Comparison of ENCODE assay signal across 26 mouse cellular contexts in the genomic region with DNA sequence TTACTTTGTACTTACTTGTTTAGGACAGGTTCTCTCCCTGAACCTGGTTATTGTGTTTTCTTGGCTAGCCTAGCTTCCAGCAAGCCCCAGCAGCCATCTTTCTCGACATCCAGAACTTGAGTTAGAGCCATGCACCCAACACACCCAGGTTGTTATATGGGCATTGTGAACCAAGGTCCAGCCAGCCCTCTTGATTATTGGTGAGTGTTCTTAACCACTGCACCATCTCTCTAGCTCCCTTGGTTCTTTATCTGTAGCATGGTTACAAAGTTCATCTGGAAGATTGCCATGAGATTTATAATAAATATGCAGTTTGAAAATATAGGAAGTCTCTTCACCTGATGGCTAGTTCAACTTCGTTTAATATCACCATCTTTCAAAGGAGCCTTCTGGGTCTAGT. TPM values are rescaled to one million over a fixed set of nuclear protein-coding genes. Genes with fewer than 3 reads are reported as not detected.
"Had no signal": no experiment of that assay in that cellular context is flagged by ENCODE, and none has a peak within 500 bp of the region (broad histone marks: within the 10 kb centered on the region; RNA-seq: fewer than 3 reads in every experiment).

No protein-coding gene starts in this region.

- H3K36me3 ChIP-seq: midbrain, embryonic 10.5 days; midbrain, embryonic 12.5 days; neural tube, embryonic 13.5 days; neural tube, embryonic 15.5 days; stomach, embryonic 15.5 days had no signal

- H3K9me3 ChIP-seq: midbrain, embryonic 10.5 days; midbrain, embryonic 12.5 days; neural tube, embryonic 13.5 days; neural tube, embryonic 15.5 days; stomach, embryonic 15.5 days had no signal

- H3K9ac ChIP-seq: lung, embryonic 14.5 days; midbrain, embryonic 12.5 days; neural tube, embryonic 13.5 days; neural tube, embryonic 15.5 days; stomach, embryonic 15.5 days had no signal

- H3K4me2 ChIP-seq: lung, embryonic 14.5 days; midbrain, embryonic 12.5 days; neural tube, embryonic 13.5 days; neural tube, embryonic 15.5 days; stomach, embryonic 15.5 days had no signal

- H3K4me1 ChIP-seq: midbrain, embryonic 12.5 days; neural tube, embryonic 13.5 days; neural tube, embryonic 15.5 days; stomach, embryonic 15.5 days had no signal

- DNase-seq: lung, adult 18-20 months; lung, embryonic 14.5 days; lung, postnatal 10 days; lung, postnatal 4 days; midbrain, embryonic 14.5 days; retina, postnatal 1 day; right cerebral cortex, adult 18-20 months; right cerebral cortex, postnatal 25 days; right cerebral cortex, postnatal 4 days; thymus, adult 2 months; thymus, postnatal 25 days; thymus, postnatal 4 days had no signal

- H3K27me3 ChIP-seq: midbrain, embryonic 12.5 days; neural tube, embryonic 13.5 days; neural tube, embryonic 15.5 days; stomach, embryonic 15.5 days had no signal

- H3K27ac ChIP-seq: midbrain, embryonic 10.5 days; midbrain, embryonic 12.5 days; neural tube, embryonic 13.5 days; neural tube, embryonic 15.5 days; stomach, embryonic 15.5 days; stomach, postnatal 0 days had no signal

- H3K4me3 ChIP-seq: midbrain, embryonic 10.5 days; midbrain, embryonic 12.5 days; myocyte; neural tube, embryonic 13.5 days; neural tube, embryonic 15.5 days; stomach, embryonic 15.5 days had no signal

- ATAC-seq: midbrain, embryonic 16.5 days had no signal

RNA-seq across cellular contexts. Expression of a gene that starts 20.5 kb away (rescaled TPM):
- total RNA-seq: megakaryocyte, adult 5-6 weeks; megakaryocyte-erythroid progenitor cell, adult 5-6 weeks had no signal
- polyA plus RNA-seq: lung, embryonic 14.5 days; midbrain, embryonic 10.5 days; midbrain, embryonic 12.5 days; midbrain, embryonic 14.5 days; midbrain, embryonic 16.5 days; neural tube, embryonic 11.5 days; neural tube, embryonic 13.5 days; neural tube, embryonic 15.5 days had no signal

RNA-seq across cellular contexts. Expression of a gene that starts 53.9 kb away (rescaled TPM):
- total RNA-seq: megakaryocyte, adult 5-6 weeks; megakaryocyte-erythroid progenitor cell, adult 5-6 weeks had no signal
- polyA plus RNA-seq: lung, embryonic 14.5 days; lung, embryonic 16.5 days; midbrain, embryonic 10.5 days; midbrain, embryonic 12.5 days; midbrain, embryonic 14.5 days; midbrain, embryonic 16.5 days; neural tube, embryonic 11.5 days; neural tube, embryonic 13.5 days; spleen, adult 2 months; urinary bladder, adult 2 months had no signal
